Mouse (Mus musculus): ENCODE measurements around the gene Mecom. TPM values are rescaled to one million over a fixed set of nuclear protein-coding genes. Genes with fewer than 3 reads are reported as not detected.

The Mecom gene
- polyA plus RNA-seq, 1 experiment from 2014 or later, result 22.4 TPM

DNA sequence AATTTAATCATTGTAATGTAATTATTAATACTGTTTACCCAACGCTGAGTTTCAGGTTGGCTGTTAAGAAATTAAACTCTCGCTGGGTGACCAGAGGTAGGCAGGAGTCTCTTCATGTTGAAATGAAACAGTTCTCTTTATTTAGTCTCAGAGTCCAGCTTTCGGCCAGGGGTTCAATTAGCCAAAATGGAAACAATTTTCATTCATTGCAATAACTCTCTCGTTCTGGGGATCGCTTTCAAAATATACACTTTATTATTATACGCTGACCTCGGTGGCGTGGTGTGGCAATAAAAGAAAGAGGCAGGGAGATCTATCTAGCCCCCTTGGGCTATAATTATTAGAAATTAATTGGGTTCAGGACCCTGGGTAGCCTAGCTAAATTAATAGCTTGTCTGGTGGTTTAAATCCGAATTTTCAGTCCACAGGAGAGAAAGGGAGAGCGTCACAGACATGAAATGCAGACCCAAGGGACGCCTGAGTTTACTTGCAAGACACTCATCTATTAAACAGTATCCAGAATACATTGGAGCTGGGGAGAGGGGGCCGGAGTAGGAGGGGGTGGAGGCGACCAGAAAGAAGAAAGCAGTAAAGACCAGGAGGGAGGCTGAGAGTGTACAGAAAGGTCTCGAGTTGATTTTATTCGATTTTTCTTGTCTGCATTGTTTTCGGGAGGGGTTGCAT lies 34.4 kb downstream of the Mecom start:
- Histone ChIP-seq H3K36me3 (no peaks in the 10 kb centered on the region), H3K9ac (peak overlapping the region; percentile 82), H3K27me3 (replicated peaks) (peaks cover 81% of the 10 kb centered on the region), H3K4me1 (peaks cover 36% of the 10 kb centered on the region), H3K27ac (replicated peaks) (peak overlapping the region; percentile 72), H3K4me2 (peak overlapping the region; percentile 74), H3K9me3 (no peaks in the 10 kb centered on the region), H3K4me3 (peak overlapping the region; percentile 56)
- ATAC-seq (ENCODE audit: extremely low read depth, insufficient number of reproducible peaks, low FRiP score, low TSS enrichment), result no peak
- WGBS, result 12% methylated on average over 16 of the region's 16 CpGs

DNA sequence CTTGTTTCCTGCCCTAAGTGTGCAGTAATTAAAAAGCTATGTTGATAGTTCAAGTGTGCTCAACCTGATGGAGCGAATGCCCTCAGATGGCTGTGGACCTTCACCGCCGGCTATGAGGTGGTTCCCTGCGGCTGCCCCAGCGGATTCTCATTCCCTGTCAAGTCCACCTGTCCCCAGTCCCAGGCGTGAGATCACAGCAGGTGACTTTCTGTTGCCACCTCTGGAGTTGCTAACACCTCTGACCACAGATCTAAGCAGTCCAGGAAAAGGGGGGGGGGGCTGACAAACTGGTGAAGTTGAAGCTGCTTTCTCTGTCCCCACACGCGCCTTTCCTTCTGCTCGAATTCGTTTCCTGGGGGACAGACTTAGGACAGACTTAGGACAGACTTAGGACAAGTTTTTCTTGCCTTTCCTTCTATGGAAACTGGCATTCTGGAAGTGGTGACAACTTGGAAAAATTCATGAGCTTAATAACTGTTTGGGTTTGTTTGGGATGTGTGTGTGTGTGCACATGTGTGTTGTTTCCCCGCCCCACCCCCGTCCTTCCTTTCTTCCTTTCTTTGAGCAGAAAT lies 35.3 kb downstream of the Mecom start:
- no peak overlapping the region for H3K27ac ChIP-seq (replicated peaks)
- H3K9me3 ChIP-seq, result no peaks in the 10 kb centered on the region
- H3K9ac ChIP-seq, result no peak overlapping the region
- peaks cover 39% of the 10 kb centered on the region for H3K4me1 ChIP-seq
- H3K27me3 ChIP-seq (replicated peaks), result peaks cover 80% of the 10 kb centered on the region
- WGBS, result 9% methylated on average over 12 of the region's 12 CpGs
- H3K4me3 ChIP-seq, result no peak overlapping the region
- H3K4me2 ChIP-seq, result peak overlapping the region; percentile 74; the same call in 1 of the 2 replicates
- no peak for ATAC-seq (ENCODE audit: extremely low read depth, insufficient number of reproducible peaks, low FRiP score, low TSS enrichment)
- H3K36me3 ChIP-seq, result no peaks in the 10 kb centered on the region

- Histone ChIP-seq H3K4me3 (no peak overlapping the region), H3K27me3 (replicated peaks) (peaks cover 77% of the 10 kb centered on the region), H3K4me2 (no peak overlapping the region), H3K36me3 (no peaks in the 10 kb centered on the region), H3K4me1 (peaks cover 40% of the 10 kb centered on the region), H3K9ac (no peak overlapping the region), H3K27ac (replicated peaks) (no peak overlapping the region), H3K9me3 (no peaks in the 10 kb centered on the region)
- ATAC-seq (ENCODE audit: extremely low read depth, insufficient number of reproducible peaks, low FRiP score, low TSS enrichment), result no peak
- whole genome bisulfite sequencing, result 22% methylated on average over 7 of the region's 7 CpGs
These were observed 36.0 kb downstream of the Mecom start for GRCm38 (mm10) chr3:30511796-30512195.

- whole genome bisulfite sequencing, result 32% methylated on average over 4 of the region's 4 CpGs
- no peak for ATAC-seq (ENCODE audit: extremely low read depth, insufficient number of reproducible peaks, low FRiP score, low TSS enrichment)
- Histone ChIP-seq H3K4me2 (no peak overlapping the region), H3K9me3 (no peaks in the 10 kb centered on the region), H3K27me3 (replicated peaks) (peaks cover 71% of the 10 kb centered on the region), H3K9ac (no peak overlapping the region), H3K4me1 (peaks cover 41% of the 10 kb centered on the region), H3K27ac (replicated peaks) (no peak overlapping the region), H3K36me3 (no peaks in the 10 kb centered on the region), H3K4me3 (no peak overlapping the region)
These were observed 36.7 kb downstream of the Mecom start for GRCm38 (mm10) chr3:30511062-30511640.

GRCm38 (mm10) chr3:30510646-30511045 lies 37.2 kb downstream of the Mecom start:
- WGBS, result 17% methylated on average over 8 of the region's 8 CpGs
- H3K4me3 ChIP-seq, result no peak overlapping the region
- H3K9me3 ChIP-seq, result no peaks in the 10 kb centered on the region
- H3K9ac ChIP-seq, result no peak overlapping the region
- peaks cover 71% of the 10 kb centered on the region for H3K27me3 ChIP-seq (replicated peaks)
- H3K4me1 ChIP-seq, result peaks cover 46% of the 10 kb centered on the region
- no peak overlapping the region for H3K27ac ChIP-seq (replicated peaks)
- peak overlapping the region; percentile 91 for H3K4me2 ChIP-seq
- H3K36me3 ChIP-seq, result no peaks in the 10 kb centered on the region
- ATAC-seq (ENCODE audit: extremely low read depth, insufficient number of reproducible peaks, low FRiP score, low TSS enrichment), result no peak

DNA sequence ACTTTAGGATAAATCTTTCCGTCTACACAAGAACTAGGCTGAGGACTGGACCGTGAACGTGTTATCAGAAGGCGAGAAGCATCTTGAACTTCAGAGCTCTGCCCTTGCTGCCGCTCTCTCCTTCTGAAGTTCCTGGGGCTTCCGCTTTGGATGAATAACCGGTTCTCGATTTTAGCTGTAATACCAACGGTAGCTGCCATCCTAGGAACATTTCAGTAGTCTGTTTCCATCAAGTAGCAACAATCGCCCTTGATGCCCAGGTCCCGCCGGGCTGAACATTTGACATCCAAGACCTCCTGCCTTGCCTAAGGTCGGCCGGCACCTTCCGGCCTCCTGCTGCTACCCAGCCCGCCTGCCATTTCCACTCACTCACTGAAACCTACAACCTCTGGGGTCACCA lies 37.7 kb downstream of the Mecom start:
- H3K9ac ChIP-seq, result peak overlapping the region; percentile 90
- ATAC-seq (ENCODE audit: extremely low read depth, insufficient number of reproducible peaks, low FRiP score, low TSS enrichment), result no peak
- H3K27me3 ChIP-seq (replicated peaks), result peaks cover 73% of the 10 kb centered on the region
- H3K4me2 ChIP-seq, result peak overlapping the region; percentile 91
- no peaks in the 10 kb centered on the region for H3K9me3 ChIP-seq
- peak overlapping the region; percentile 76 for H3K4me3 ChIP-seq
- H3K36me3 ChIP-seq, result no peaks in the 10 kb centered on the region
- peaks cover 46% of the 10 kb centered on the region for H3K4me1 ChIP-seq
- peak overlapping the region; percentile 96 for H3K27ac ChIP-seq (replicated peaks)
- under 1% methylated on average over 16 of the region's 16 CpGs for WGBS

DNA sequence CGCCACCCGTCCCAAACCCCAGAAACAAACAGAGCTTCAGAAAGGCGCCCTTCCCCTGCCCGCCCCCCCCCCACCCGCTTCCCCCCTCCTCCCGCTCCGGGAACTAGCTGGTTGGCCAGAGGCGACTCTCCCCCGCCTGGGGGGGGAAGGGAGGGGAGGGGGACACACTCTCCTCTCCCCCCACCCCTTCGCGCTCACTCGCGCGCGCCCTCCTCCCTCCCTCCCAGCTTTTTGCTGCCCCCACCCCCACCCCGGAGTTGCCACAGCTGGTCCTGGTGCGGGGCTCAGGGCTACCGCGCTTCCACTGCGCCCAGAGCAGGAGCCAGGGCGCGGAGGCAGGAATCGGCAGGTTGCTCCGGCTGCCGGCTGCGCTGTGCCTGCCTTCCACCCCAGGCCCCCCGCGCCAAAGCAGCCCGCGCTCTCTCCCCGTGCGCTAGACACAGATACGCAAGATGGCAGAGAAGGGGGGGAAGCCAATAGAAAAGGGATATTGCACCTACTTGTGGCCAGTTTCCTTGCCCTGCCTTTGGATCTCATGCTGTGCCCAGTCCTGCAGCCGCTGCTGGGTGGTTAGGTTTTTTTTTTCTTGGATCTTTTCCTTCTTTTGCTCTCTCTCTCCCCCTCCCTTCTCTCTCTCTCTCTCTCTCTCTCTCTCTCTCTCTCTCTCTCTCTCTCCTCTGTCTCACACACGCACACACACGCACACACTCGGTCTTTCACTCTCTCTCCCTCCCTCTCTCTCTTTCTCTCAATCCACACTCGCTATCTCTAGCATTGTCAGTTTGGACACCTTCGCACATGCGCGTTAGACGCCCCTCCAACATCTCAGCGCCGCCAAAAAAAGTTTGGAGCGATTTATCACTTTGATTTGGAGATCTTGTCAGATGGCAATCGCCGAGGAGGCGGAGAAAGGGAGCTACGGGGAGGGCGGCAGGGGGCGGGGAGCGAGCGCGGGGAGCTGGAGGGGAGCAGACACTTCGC lies 38.6 kb downstream of the Mecom start:
- peaks cover 73% of the 10 kb centered on the region for H3K27me3 ChIP-seq (replicated peaks)
- H3K9me3 ChIP-seq, result no peaks in the 10 kb centered on the region
- no peaks in the 10 kb centered on the region for H3K36me3 ChIP-seq
- H3K4me3 ChIP-seq, result peak overlapping the region; percentile 76
- peak overlapping the region; percentile 90 for H3K9ac ChIP-seq
- H3K27ac ChIP-seq (replicated peaks), result peak overlapping the region; percentile 96
- WGBS, result 1% methylated on average over 42 of the region's 55 CpGs
- H3K4me2 ChIP-seq, result peak overlapping the region; percentile 91
- ATAC-seq (ENCODE audit: extremely low read depth, insufficient number of reproducible peaks, low FRiP score, low TSS enrichment), result no peak
- H3K4me1 ChIP-seq, result peaks cover 46% of the 10 kb centered on the region

GRCm38 (mm10) chr3:30508296-30508929 lies 39.4 kb downstream of the Mecom start:
- Histone ChIP-seq H3K4me3 (peak overlapping the region; percentile 76), H3K27ac (replicated peaks) (peak overlapping the region; percentile 96), H3K9me3 (no peaks in the 10 kb centered on the region), H3K36me3 (no peaks in the 10 kb centered on the region), H3K4me1 (peaks cover 45% of the 10 kb centered on the region), H3K27me3 (replicated peaks) (peaks cover 68% of the 10 kb centered on the region), H3K4me2 (peak overlapping the region; percentile 91), H3K9ac (peak overlapping the region; percentile 90)
- peak; percentile 53; the same call in 1 of the 2 replicates for ATAC-seq (ENCODE audit: extremely low read depth, insufficient number of reproducible peaks, low FRiP score, low TSS enrichment)
- under 1% methylated on average over 57 of the region's 73 CpGs for WGBS

- peaks cover 61% of the 10 kb centered on the region for H3K27me3 ChIP-seq (replicated peaks)
- WGBS, result under 1% methylated on average over 41 of the region's 41 CpGs
- peak overlapping the region; percentile 76 for H3K4me3 ChIP-seq
- no peaks in the 10 kb centered on the region for H3K9me3 ChIP-seq
- H3K4me2 ChIP-seq, result peak overlapping the region; percentile 91
- 0 out of 2 replicates have a peak, but pooled peaks have one; percentile 11 for ATAC-seq (ENCODE audit: extremely low read depth, insufficient number of reproducible peaks, low FRiP score, low TSS enrichment)
- H3K36me3 ChIP-seq, result no peaks in the 10 kb centered on the region
- H3K27ac ChIP-seq (replicated peaks), result peak overlapping the region; percentile 96
- H3K4me1 ChIP-seq, result peaks cover 42% of the 10 kb centered on the region
- peak overlapping the region; percentile 90 for H3K9ac ChIP-seq
These were observed 40.1 kb downstream of the Mecom start for GRCm38 (mm10) chr3:30507576-30508295.

GRCm38 (mm10) chr3:30507028-30507575 lies 40.7 kb downstream of the Mecom start:
- Histone ChIP-seq H3K27me3 (replicated peaks) (peaks cover 56% of the 10 kb centered on the region), H3K9me3 (no peaks in the 10 kb centered on the region), H3K4me1 (peaks cover 38% of the 10 kb centered on the region), H3K27ac (replicated peaks) (peak overlapping the region; percentile 96), H3K36me3 (no peaks in the 10 kb centered on the region), H3K4me2 (peak overlapping the region; percentile 91), H3K9ac (peak overlapping the region; percentile 90), H3K4me3 (peak overlapping the region; percentile 76)
- WGBS, result under 1% methylated on average over 22 of the region's 22 CpGs
- ATAC-seq (ENCODE audit: extremely low read depth, insufficient number of reproducible peaks, low FRiP score, low TSS enrichment), result no peak

All from heart, embryonic 13.5 days (tissue).